Mouse (Mus musculus) lung, embryonic 15.5 days (tissue): Measurements from ENCODE around the gene Als2cl. TPM values are rescaled to one million over a fixed set of nuclear protein-coding genes. Genes with fewer than 3 reads are reported as not detected.

Source experiments
- ATAC-seq: fragments of 200-750 bp; cut with Nextera tagmentation; 2 replicates; pipeline ENCODE4 v1.8.0; 2017; ENCODE audit warnings: moderate number of reproducible peaks, borderline replicate concordance; ENCODE audit not compliant: low FRiP score, low TSS enrichment; ENCODE audit errors: extremely low read depth
- H3K27ac ChIP-seq: fragments of 300-500 bp; sonication (generic); 2 replicates; pipeline ENCODE4 v1.5.1; 2015; ENCODE audit warnings: moderate library complexity, mild to moderate bottlenecking, inconsistent platforms
- H3K27me3 ChIP-seq: fragments of 300-500 bp; sonication (generic); 2 replicates; pipeline ENCODE4 v1.6.1; 2015; ENCODE audit warnings: inconsistent platforms
- H3K36me3 ChIP-seq: fragments of 300-500 bp; sonication (generic); 2 replicates; pipeline ENCODE4 v1.6.1; 2015; ENCODE audit warnings: inconsistent platforms
- H3K4me1 ChIP-seq: fragments of 300-500 bp; sonication (generic); 2 replicates; pipeline ENCODE4 v1.6.1; 2015; ENCODE audit warnings: inconsistent platforms
- H3K4me2 ChIP-seq: fragments of 300-500 bp; sonication (generic); 2 replicates; pipeline ENCODE4 v1.6.1; 2015; ENCODE audit warnings: inconsistent platforms, mild to moderate bottlenecking, moderate library complexity
- H3K4me3 ChIP-seq: fragments of 300-500 bp; sonication (generic); 2 replicates; pipeline ENCODE4 v1.5.1; 2015; ENCODE audit warnings: mild to moderate bottlenecking, inconsistent platforms
- H3K9ac ChIP-seq: fragments of 300-500 bp; sonication (generic); 2 replicates; pipeline ENCODE4 v1.6.1; 2015; ENCODE audit warnings: inconsistent platforms
- H3K9me3 ChIP-seq: fragments of 300-500 bp; sonication (generic); 2 replicates; pipeline ENCODE4 v1.6.1; 2016; ENCODE audit warnings: inconsistent platforms
- WGBS: fragments of 180-500 bp; shearing (Covaris S2); methylation state at CpG from one replicate; pipeline ENCODE4 v1.1.7; 2015; 5-methylcytosine and 5-hydroxymethylcytosine counted together
- microRNA-seq: library from miRNA; unstranded; fragments of <30 nt; microRNA quantifications from one replicate; pipeline ENCODE4, GENCODE M21; 2016
- polyA plus RNA-seq: library from polyadenylated mRNA; unstranded; fragments of >200 nt; fragmentation: Nextera tagmentation; extraction: Ambion mirVana; gene quantifications from 2 replicates; pipeline ENCODE4 v1.2.1, GENCODE M21; 2015

Gene Als2cl
- polyA plus RNA-seq, 1 experiment from 2014 or later = 8.7 TPM

- Histone ChIP-seq H3K4me1 (peaks cover 4% of the 10 kb centered on the region; the same call in 1 of the 2 replicates), H3K9me3 (no peaks in the 10 kb centered on the region), H3K4me2 (no peak overlapping the region), H3K36me3 (no peaks in the 10 kb centered on the region), H3K27ac (no peak overlapping the region), H3K9ac (no peak overlapping the region), H3K4me3 (no peak overlapping the region), H3K27me3 (peaks cover 72% of the 10 kb centered on the region)
- no peak for ATAC-seq
- whole genome bisulfite sequencing = 89% methylated on average over 3 of the region's 3 CpGs
Observed at GRCm38 (mm10) chr9:110950109-110950508, 70.4 kb downstream of the Als2cl start.

Small RNA genes within 50 kb of the gene (microRNA-seq; reads per million reads assigned to microRNA genes)
- gene Gm24269 = not detected

Other genes with a start within 250 kb of the Als2cl start
- gene Nbeal2, start 225.7 kb upstream of the Als2cl start, polyA plus RNA-seq = 3.6 and 4.2 TPM in 2 replicates
- gene Ccdc12, start 223.4 kb upstream of the Als2cl start, polyA plus RNA-seq = 151 TPM in 2 replicates
- gene Myl3, start 138.0 kb upstream of the Als2cl start, polyA plus RNA-seq = 19.8 and 68.6 TPM in 2 replicates
- gene Pth1r, start 132.7 kb upstream of the Als2cl start, polyA plus RNA-seq = 78.8 and 79.7 TPM in 2 replicates
- gene Prss42, start 81.7 kb upstream of the Als2cl start, polyA plus RNA-seq = not detected in 2 replicates
- not detected in 2 replicates for gene Prss44, start 65.9 kb upstream of the Als2cl start, polyA plus RNA-seq
- not detected in 2 replicates for gene Prss43, start 53.2 kb upstream of the Als2cl start, polyA plus RNA-seq
- not detected in 2 replicates for gene Prss45, start 45.3 kb upstream of the Als2cl start, polyA plus RNA-seq
- gene Prss46, start 35.4 kb upstream of the Als2cl start, polyA plus RNA-seq = not detected in 2 replicates
- gene Prss50, start 21.9 kb upstream of the Als2cl start, polyA plus RNA-seq = 0.14 TPM in 1 of 2 replicates, not detected in the other
- 1.1 and 1.3 TPM in 2 replicates for gene Tmie, start 243 bp downstream of the Als2cl start, polyA plus RNA-seq
- gene Fam240a, start 37.0 kb downstream of the Als2cl start, polyA plus RNA-seq = not detected in 2 replicates
- gene Tdgf1, start 66.3 kb downstream of the Als2cl start, polyA plus RNA-seq = not detected in 2 replicates
- gene Lrrc2, start 71.7 kb downstream of the Als2cl start, polyA plus RNA-seq = 0.19 and 0.45 TPM in 2 replicates
- gene Rtp3, start 110.7 kb downstream of the Als2cl start, polyA plus RNA-seq = 1.1 TPM in 2 replicates
- gene Ltf, start 139.4 kb downstream of the Als2cl start, polyA plus RNA-seq = 1.5 and 2.7 TPM in 2 replicates
- 3.7 and 4.6 TPM in 2 replicates for gene Ccrl2, start 177.6 kb downstream of the Als2cl start, polyA plus RNA-seq
- 42.3 and 46.1 TPM in 2 replicates for gene Lrrfip2, start 237.7 kb downstream of the Als2cl start, polyA plus RNA-seq